Mouse (Mus musculus) liver, adult 2 months (tissue): Measurements from ENCODE around the gene Ttll8. TPM values are rescaled to one million over a fixed set of nuclear protein-coding genes. Genes with fewer than 3 reads are reported as not detected.

Source experiments
- DNase-seq: peaks from one replicate; pipeline ENCODE4 v3.0.0-alpha.2; 2011; ENCODE audit warnings: low read depth, low spot score; ENCODE audit errors: extremely low read depth
- H3K27ac ChIP-seq: fragments of 200-500 bp; replicated peaks from 2 replicates; pipeline ENCODE4 v1.5.1; 2012; ENCODE audit warnings: low read depth, mild to moderate bottlenecking, control low read depth, inconsistent platforms, low read length; ENCODE audit not compliant: insufficient read depth
- H3K27me3 ChIP-seq: fragments of 200-500 bp; 2 replicates; pipeline ENCODE4 v1.6.1; 2012; ENCODE audit warnings: mild to moderate bottlenecking, moderate library complexity, low read length, inconsistent platforms; ENCODE audit not compliant: control insufficient read depth, insufficient read depth
- H3K36me3 ChIP-seq: fragments of 200-500 bp; 2 replicates; pipeline ENCODE4 v1.6.1; 2012; ENCODE audit warnings: low read length, inconsistent platforms; ENCODE audit not compliant: control insufficient read depth, insufficient read depth
- H3K4me1 ChIP-seq: fragments of 200-500 bp; 2 replicates; pipeline ENCODE4 v1.6.1; 2011; ENCODE audit warnings: low read length; ENCODE audit not compliant: control insufficient read depth, insufficient read depth
- H3K4me3 ChIP-seq: fragments of 200-500 bp; 2 replicates; pipeline ENCODE4 v1.5.1; 2011; ENCODE audit warnings: low read depth, mild to moderate bottlenecking, control low read depth, low read length, moderate library complexity; ENCODE audit not compliant: insufficient read depth
- H3K79me2 ChIP-seq: fragments of 200-500 bp; 2 replicates; pipeline ENCODE4 v1.6.1; 2012; ENCODE audit warnings: inconsistent platforms, mild to moderate bottlenecking, low read length, moderate library complexity; ENCODE audit not compliant: control insufficient read depth, insufficient read depth
- H3K9ac ChIP-seq: fragments of 200-500 bp; 2 replicates; pipeline ENCODE4 v1.6.1; 2012; ENCODE audit warnings: low read depth, mild to moderate bottlenecking, control low read depth, inconsistent platforms, low read length
- CTCF ChIP-seq: fragments of 200-500 bp; IDR thresholded peaks from 2 replicates; pipeline ENCODE4 v1.5.1; 2011; ENCODE audit warnings: low read depth, low read length, control low read depth
- POLR2A ChIP-seq: fragments of 200-500 bp; IDR thresholded peaks from 2 replicates; pipeline ENCODE4 v1.6.1; 2011; ENCODE audit warnings: low read length, control low read depth; ENCODE audit not compliant: insufficient read depth; ENCODE audit errors: extremely low read depth
- WGBS: fragments of 180-500 bp; shearing (Covaris S2); methylation state at CpG from one replicate; pipeline ENCODE4 v1.1.7; 2018; 5-methylcytosine and 5-hydroxymethylcytosine counted together
- polyA plus RNA-seq: library from polyadenylated mRNA; depleted of rRNA; stranded (reverse); fragments of >200 nt; gene quantifications from 2 replicates; pipeline ENCODE4 v1.2.3, GENCODE M21; 2012
- total RNA-seq: library from RNA; depleted of rRNA; stranded (reverse); fragments of >200 nt; gene quantifications from 2 replicates; pipeline ENCODE4 v1.2.3, GENCODE M21; 2014

The Ttll8 gene
- total and polyA plus RNA-seq, 2 experiments = 0.02 to 0.28 TPM

DNA sequence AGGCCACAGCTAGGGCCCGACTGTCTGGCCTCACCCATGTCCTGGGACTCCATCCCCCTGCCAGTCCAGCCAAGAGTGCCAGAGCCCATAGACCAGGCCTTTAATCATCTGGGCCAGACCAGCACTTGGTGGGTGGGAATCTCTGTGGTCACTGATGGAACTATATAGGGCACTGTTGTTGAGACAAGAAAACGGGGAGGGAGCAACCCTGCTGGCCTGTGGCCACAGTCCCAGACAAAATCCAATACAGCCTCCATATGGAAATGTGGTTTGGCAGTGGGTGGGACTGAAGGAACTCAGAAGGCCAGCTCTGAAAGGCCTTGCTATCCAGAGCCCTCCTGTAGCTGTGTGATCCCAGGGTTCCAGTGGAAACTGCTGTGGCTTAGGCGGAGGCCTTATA lies 65.2 kb downstream of the Ttll8 start:
- no peak for TF ChIP-seq CTCF
- no peak for TF ChIP-seq POLR2A
- DNase-seq = no peak

GRCm38 (mm10) chr15:88885376-88885775 lies 68.8 kb downstream of the Ttll8 start:
- 94% methylated on average over 6 of the region's 6 CpGs for WGBS
- H3K79me2 ChIP-seq = no peaks in the 10 kb centered on the region
- 0 out of 2 replicates have a peak, but pooled peaks cover 2% of the 10 kb centered on the region for H3K4me1 ChIP-seq
- no peaks in the 10 kb centered on the region for H3K27me3 ChIP-seq
- no peak for DNase-seq
- H3K27ac ChIP-seq = no peak overlapping the region
- H3K4me3 ChIP-seq = no peak overlapping the region
- H3K36me3 ChIP-seq = no peaks in the 10 kb centered on the region
- TF ChIP-seq CTCF (no peak), POLR2A (no peak)
- H3K9ac ChIP-seq = no peak overlapping the region

More for the DNA sequence above, 65.2 kb downstream of the Ttll8 start:
- Histone ChIP-seq H3K4me3 (no peak overlapping the region), H3K27ac (no peak overlapping the region), H3K27me3 (no peaks in the 10 kb centered on the region), H3K4me1 (peaks cover 13% of the 10 kb centered on the region), H3K9ac (no peak overlapping the region), H3K79me2 (no peaks in the 10 kb centered on the region), H3K36me3 (no peaks in the 10 kb centered on the region)
- 88% methylated on average over 3 of the region's 3 CpGs for WGBS

DNA sequence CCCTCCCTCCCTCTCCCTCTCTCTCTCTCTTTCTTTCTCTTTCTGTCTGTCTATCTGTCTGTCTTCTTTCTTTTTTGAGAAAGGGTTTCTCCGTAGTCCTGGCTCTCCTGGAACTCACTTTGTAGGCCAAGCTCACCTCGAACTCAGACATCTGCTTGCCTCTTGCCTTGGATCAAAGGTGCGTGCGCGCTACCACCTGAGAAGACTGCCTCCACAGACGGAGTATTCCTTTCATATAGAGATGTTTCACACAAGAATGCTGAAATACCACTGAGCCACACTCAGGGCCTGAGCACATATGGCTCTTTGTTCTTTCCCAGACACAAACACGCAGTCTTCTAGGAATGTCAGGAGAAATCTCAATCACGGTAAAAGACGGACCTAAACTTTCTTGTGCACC lies 70.9 kb downstream of the Ttll8 start:
- H3K27ac ChIP-seq = no peak overlapping the region
- no peaks in the 10 kb centered on the region for H3K27me3 ChIP-seq
- no peak for TF ChIP-seq POLR2A
- no peak for TF ChIP-seq CTCF
- H3K4me3 ChIP-seq = no peak overlapping the region
- H3K79me2 ChIP-seq = no peaks in the 10 kb centered on the region
- DNase-seq = no peak
- H3K36me3 ChIP-seq = no peaks in the 10 kb centered on the region
- no peak overlapping the region for H3K9ac ChIP-seq
- 0 out of 2 replicates have a peak, but pooled peaks cover 2% of the 10 kb centered on the region for H3K4me1 ChIP-seq
- 94% methylated on average over 9 of the region's 9 CpGs for WGBS

GRCm38 (mm10) chr15:88882851-88883250 lies 71.4 kb downstream of the Ttll8 start:
- no peak for TF ChIP-seq CTCF
- TF ChIP-seq POLR2A = no peak
- Histone ChIP-seq H3K27me3 (no peaks in the 10 kb centered on the region), H3K4me1 (0 out of 2 replicates have a peak, but pooled peaks cover 2% of the 10 kb centered on the region), H3K4me3 (no peak overlapping the region), H3K9ac (no peak overlapping the region), H3K79me2 (no peaks in the 10 kb centered on the region), H3K36me3 (no peaks in the 10 kb centered on the region), H3K27ac (no peak overlapping the region)
- DNase-seq = peak; percentile 52
- 16% methylated on average over 4 of the region's 4 CpGs for WGBS

- Histone ChIP-seq H3K27me3 (no peaks in the 10 kb centered on the region), H3K27ac (no peak overlapping the region), H3K4me1 (peaks cover 4% of the 10 kb centered on the region; the same call in 1 of the 2 replicates), H3K9ac (no peak overlapping the region), H3K79me2 (no peaks in the 10 kb centered on the region), H3K36me3 (no peaks in the 10 kb centered on the region), H3K4me3 (no peak overlapping the region)
- no peak for DNase-seq
- no peak for TF ChIP-seq CTCF
- no peak for TF ChIP-seq POLR2A
- WGBS = 83% methylated on average over 22 of the region's 22 CpGs
These were observed 72.8 kb downstream of the Ttll8 start for GRCm38 (mm10) chr15:88881253-88882044.

DNA sequence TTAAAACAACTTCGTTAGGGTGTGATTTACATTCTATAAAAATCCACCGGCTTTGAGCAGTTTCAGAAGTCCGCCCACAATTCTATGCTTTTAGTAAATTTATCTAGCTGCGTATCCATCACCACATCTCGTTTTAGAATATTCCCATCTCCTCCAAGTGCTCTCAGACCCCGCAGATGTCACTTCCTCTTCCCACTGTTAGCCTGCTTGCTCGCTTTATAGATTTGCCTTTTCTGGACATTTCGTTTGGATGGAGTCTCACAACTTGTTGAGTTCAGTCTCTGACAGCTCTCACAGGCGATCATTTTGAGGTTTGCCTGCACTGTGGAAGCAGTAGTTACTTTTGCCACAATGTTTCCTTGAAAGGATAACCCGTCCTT lies 77.2 kb downstream of the Ttll8 start:
- whole genome bisulfite sequencing = 86% methylated on average over 10 of the region's 10 CpGs
- TF ChIP-seq CTCF = no peak
- no peak for TF ChIP-seq POLR2A
- Histone ChIP-seq H3K27ac (no peak overlapping the region), H3K36me3 (no peaks in the 10 kb centered on the region), H3K27me3 (no peaks in the 10 kb centered on the region), H3K9ac (no peak overlapping the region), H3K79me2 (no peaks in the 10 kb centered on the region), H3K4me3 (no peak overlapping the region), H3K4me1 (peaks cover 7% of the 10 kb centered on the region)
- DNase-seq = no peak
